Mouse (Mus musculus) erythroblast, adult 5-6 weeks (primary cell): Measurements from ENCODE around the gene Dnlz. TPM values are rescaled to one million over a fixed set of nuclear protein-coding genes. Genes with fewer than 3 reads are reported as not detected.

Experiments used
- ATAC-seq: replicated peaks from 2 replicates; pipeline ENCODE4 v1.8.0; 2016; ENCODE audit warnings: moderate number of reproducible peaks, mild to moderate bottlenecking, moderate TSS enrichment, inconsistent platforms; ENCODE audit not compliant: poor library complexity, low FRiP score, severe bottlenecking
- total RNA-seq, 2 experiments: library from RNA; stranded (forward) in 1 of 2; stranded (reverse) in 1 of 2; fragments of 150-400 nt in 1 of 2; fragments of 200-764, 138-1000 nt in 1 of 2; gene quantifications; 2 replicates each; pipeline versions ENCODE4 v1.2.3 to v1.2.4; 2015 to 2017; ENCODE audit warnings: low replicate concordance in 2 of 2

The Dnlz gene
- total RNA-seq, 2 experiments from 2014 or later = 1.1 TPM; not detected in 1

GRCm38 (mm10) chr2:26358667-26359320 lies 6.9 kb upstream of the Dnlz start:
- no peak for ATAC-seq

- no peak for ATAC-seq
Measured at GRCm38 (mm10) chr2:26357484-26357883, 5.6 kb upstream of the Dnlz start.

- ATAC-seq = no peak
Measured at GRCm38 (mm10) chr2:26356678-26357077, 4.8 kb upstream of the Dnlz start.

GRCm38 (mm10) chr2:26356231-26356630 lies 4.3 kb upstream of the Dnlz start:
- ATAC-seq = no peak

GRCm38 (mm10) chr2:26354401-26354800 lies 2.5 kb upstream of the Dnlz start:
- no peak for ATAC-seq

- ATAC-seq = no peak
Measured at GRCm38 (mm10) chr2:26353066-26353980, 1.4 kb upstream of the Dnlz start.

GRCm38 (mm10) chr2:26352291-26352910 lies 491 bp upstream of the Dnlz start:
- peak; percentile 28; the same call in 1 of the 2 replicates for ATAC-seq

- ATAC-seq = no peak
Measured at GRCm38 (mm10) chr2:26348241-26348640, 3.7 kb downstream of the Dnlz start.

GRCm38 (mm10) chr2:26342609-26343490 lies 9.1 kb downstream of the Dnlz start:
- no peak for ATAC-seq

GRCm38 (mm10) chr2:26342044-26342443 lies 9.9 kb downstream of the Dnlz start:
- ATAC-seq = no peak

- no peak for ATAC-seq
Measured at GRCm38 (mm10) chr2:26341510-26341981, 10.4 kb downstream of the Dnlz start.

GRCm38 (mm10) chr2:26339204-26339551 lies 12.7 kb downstream of the Dnlz start:
- ATAC-seq = no peak

- no peak for ATAC-seq
Measured at GRCm38 (mm10) chr2:26338302-26339203, 13.4 kb downstream of the Dnlz start.

- no peak for ATAC-seq
Measured at GRCm38 (mm10) chr2:26330702-26331101, 21.2 kb downstream of the Dnlz start.

- ATAC-seq = no peak
Measured at GRCm38 (mm10) chr2:26330056-26330468, 21.8 kb downstream of the Dnlz start.

GRCm38 (mm10) chr2:26329402-26329801 lies 22.5 kb downstream of the Dnlz start:
- ATAC-seq = no peak

GRCm38 (mm10) chr2:26327852-26328251 lies 24.1 kb downstream of the Dnlz start:
- no peak for ATAC-seq

- peak; percentile 67 for ATAC-seq
Measured at GRCm38 (mm10) chr2:26325386-26326181, 26.3 kb downstream of the Dnlz start.
